Mouse (Mus musculus) 3134 (cell line): ENCODE data around the gene Ankrd34c.

Source experiments
- DNase-seq: peaks from one replicate; pipeline ENCODE4 v3.0.0-alpha.2; 2011; ENCODE audit warnings: low spot score; ENCODE audit not compliant: insufficient read length; ENCODE audit errors: extremely low read depth

The Ankrd34c gene

DNA sequence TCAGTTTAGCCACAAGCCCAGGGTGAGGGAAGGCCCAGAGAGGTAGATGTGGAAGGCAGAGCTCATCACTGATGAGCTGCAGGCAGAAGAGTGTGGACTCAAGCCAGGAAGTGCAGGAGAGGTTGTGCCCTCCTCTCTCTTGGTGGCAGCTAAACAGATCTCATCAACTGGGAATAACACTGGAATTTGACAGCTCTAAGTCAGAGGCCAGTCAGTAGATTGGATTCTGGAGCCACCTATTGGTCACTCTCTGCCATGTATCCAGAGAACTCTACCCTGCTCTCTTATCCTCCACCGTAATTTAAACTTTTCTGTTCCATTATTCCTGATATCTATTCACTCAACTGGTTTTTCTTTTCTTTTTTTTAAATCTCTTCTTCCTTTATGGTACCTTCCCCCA is 59.3 kb downstream of the Ankrd34c start:
- no peak for DNase-seq
